Mouse (Mus musculus): Measurements from ENCODE around the gene Bcas2.

Bcas2 gene

DNA sequence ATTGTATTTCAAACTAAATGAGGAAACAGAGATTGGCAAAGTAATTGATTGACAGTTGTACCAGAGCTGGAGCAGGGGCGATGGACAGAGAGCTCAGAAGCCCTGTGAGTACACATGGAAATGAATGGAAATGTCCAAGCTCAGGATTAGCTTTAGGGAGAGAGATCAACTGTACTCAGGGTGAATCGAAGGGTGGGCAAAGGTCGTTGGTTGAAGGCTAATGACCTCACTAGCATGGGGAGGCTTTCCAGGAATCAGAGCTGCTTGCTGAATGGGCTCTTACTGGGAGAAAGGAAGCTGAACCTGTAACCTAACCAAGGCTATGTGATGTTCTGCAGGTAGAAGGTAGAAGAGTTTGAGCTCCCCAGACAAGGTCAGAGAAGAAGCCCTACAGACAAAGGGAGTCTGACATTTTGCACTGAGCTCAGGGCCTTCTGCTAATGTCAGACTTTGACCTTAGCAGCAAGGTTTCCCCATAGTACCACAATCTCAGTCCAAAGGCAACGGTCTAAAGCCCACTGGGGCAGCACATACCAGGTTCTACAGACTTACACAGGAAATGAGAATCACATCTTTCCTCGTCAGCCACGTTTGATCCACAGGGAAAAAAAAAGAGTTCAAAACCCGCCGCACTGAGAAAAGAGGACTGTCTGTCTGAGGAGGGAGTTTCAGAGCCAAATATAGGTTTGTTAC lies 43.3 kb downstream of the Bcas2 start:
- peak; percentile 78 for DNase-seq (ENCODE audit: low read depth, low spot score)

DNA sequence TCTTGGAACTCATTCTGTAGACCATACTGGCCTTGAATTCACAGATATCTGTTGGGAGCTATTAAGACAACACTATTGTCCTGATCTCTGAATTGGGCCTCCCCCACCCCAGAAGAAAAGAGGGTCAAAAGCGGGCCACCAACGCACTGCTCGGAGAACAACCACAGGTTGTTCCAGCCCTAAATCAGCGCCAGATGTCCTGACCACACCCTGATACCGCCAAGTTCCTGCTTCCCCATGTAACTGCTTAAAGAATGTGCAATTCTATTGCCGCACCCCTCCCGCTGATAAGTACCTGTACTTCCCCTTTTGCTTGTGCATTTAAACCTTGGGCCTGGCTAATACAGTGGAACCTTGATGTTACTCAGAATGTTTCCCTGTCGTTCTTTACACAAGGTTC lies 43.9 kb downstream of the Bcas2 start:
- peak; percentile 80 for DNase-seq (ENCODE audit: low read depth, low spot score)

DNA sequence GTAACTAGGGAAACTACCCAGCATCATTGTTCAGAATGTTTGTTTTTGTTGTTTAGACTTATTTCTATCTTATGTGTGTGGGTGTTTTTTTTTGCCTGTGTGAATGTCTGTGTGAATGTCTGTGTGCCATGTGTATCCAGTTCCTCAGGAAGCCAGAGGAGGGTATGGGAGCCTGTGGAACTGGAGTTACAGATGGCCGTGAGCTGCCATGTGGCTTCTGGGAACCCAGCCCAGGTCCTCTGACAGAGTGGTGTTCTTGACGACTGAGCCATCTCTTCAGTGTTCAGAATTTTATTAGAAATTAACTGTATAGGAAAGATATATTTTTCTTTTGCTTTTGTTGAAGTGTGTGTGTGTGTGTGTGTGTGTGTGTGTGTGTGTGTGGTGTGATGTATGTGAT lies 50.0 kb downstream of the Bcas2 start:
- DNase-seq (ENCODE audit: low read depth, low spot score) = no peak

DNA sequence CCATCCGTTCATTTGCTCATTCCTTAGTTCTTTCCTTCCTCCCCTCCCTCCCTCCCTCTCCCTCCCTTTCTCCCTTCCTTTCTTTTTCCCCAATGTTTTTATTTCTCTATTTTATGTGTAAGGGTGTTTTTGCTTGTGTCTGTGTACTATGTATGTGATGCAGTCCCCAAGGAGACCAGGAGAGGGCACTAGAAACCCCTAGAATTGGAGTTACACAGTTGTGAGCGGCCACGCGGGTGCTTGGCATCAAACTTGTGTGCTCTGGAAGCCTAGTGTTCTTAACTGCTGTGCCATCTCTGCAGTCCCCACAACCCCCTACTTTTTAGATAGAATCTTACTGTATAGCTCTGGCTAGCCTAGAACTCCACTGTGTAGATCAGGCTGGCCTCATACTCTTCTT lies 52.3 kb downstream of the Bcas2 start:
- peak; percentile 87 for DNase-seq (ENCODE audit: low read depth, low spot score)

DNA sequence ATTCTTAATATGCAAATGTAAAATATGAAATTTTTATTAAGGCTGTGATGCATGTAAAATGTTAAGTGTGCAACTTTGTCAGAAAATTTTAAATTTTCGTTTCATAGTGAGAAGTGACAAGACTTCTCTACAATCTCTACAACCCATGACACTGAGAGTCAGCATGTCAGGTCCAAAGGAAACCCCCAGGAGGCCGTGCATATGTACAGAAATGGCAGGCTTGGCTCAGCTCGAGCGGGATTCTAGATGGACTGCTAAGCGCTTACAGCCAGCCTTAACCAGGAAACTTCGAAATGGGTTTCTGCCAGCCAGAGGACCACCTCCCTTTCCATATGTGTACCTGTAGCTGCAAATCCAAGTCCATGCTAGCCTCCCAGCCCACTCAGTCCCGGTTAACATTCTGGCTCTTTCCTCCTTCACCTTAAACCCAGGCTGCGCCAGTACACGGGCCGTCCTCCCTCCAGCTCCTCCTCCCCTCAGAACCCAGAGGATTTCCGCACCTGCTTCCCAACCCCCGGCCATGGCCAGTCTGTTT lies 52.8 kb downstream of the Bcas2 start:
- no peak for DNase-seq (ENCODE audit: low read depth, low spot score)

DNA sequence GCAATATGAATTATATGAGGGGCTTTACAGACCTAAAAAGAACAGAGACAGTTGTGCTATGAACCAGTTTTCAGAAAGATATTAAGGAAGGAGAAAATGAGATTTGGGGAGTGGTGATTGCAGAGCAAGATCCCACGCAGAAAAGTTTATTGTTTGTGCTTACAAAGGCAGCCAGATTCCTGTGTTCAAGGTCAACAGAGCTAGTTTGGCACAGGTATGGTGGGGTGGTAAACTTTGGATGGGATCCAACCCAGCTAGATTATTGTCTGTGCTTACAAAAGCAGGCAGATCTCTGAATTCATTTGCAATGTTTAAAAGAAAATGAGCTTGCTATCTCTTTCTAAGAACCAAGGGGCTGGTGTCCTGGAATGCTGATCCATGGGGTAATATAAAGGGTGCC lies 56.3 kb downstream of the Bcas2 start:
- DNase-seq (ENCODE audit: low read depth, low spot score) = no peak

Data from ES-CJ7 (cell line).